Mouse (Mus musculus) liver, embryonic 12.5 days (tissue): Measurements from ENCODE around the gene Adgrg3. TPM values are rescaled to one million over a fixed set of nuclear protein-coding genes. Genes with fewer than 3 reads are reported as not detected.
A peak's percentile ranks its signal among the peaks of the same experiment; 100 is the strongest.

Experiments
- ATAC-seq: fragments of 200-750 bp; cut with Nextera tagmentation; 2 replicates; pipeline ENCODE4 v1.8.0; 2017; ENCODE audit warnings: moderate number of reproducible peaks, mild to moderate bottlenecking, moderate library complexity
- H3K27ac ChIP-seq: fragments of 300-500 bp; sonication (generic); 2 replicates; pipeline ENCODE4 v1.5.1; 2016; ENCODE audit warnings: mild to moderate bottlenecking
- H3K27me3 ChIP-seq: fragments of 300-500 bp; sonication (generic); replicated peaks from 2 replicates; pipeline ENCODE4 v1.6.1; 2016; ENCODE audit warnings: mild to moderate bottlenecking, moderate library complexity
- H3K36me3 ChIP-seq: fragments of 300-500 bp; sonication (generic); 2 replicates; pipeline ENCODE4 v1.6.1; 2016; ENCODE audit warnings: mild to moderate bottlenecking, moderate library complexity
- H3K4me1 ChIP-seq: fragments of 300-500 bp; sonication (generic); 2 replicates; pipeline ENCODE4 v1.6.1; 2016
- H3K4me2 ChIP-seq: fragments of 300-500 bp; sonication (generic); 2 replicates; pipeline ENCODE4 v1.6.1; 2016; ENCODE audit warnings: mild to moderate bottlenecking, moderate library complexity
- H3K4me3 ChIP-seq: fragments of 300-500 bp; sonication (generic); 2 replicates; pipeline ENCODE4 v1.5.1; 2016; ENCODE audit warnings: mild to moderate bottlenecking, moderate library complexity
- H3K9ac ChIP-seq: fragments of 300-500 bp; sonication (generic); 2 replicates; pipeline ENCODE4 v1.6.1; 2016; ENCODE audit warnings: mild to moderate bottlenecking, moderate library complexity
- H3K9me3 ChIP-seq: fragments of 300-500 bp; sonication (generic); replicated peaks from 2 replicates; pipeline ENCODE4 v1.6.1; 2016; ENCODE audit warnings: mild to moderate bottlenecking, moderate library complexity
- WGBS: fragments of 180-500 bp; shearing (Covaris S2); methylation state at CpG from one replicate; pipeline ENCODE4 v1.1.7; 2016; ENCODE audit not compliant: insufficient replicate concordance; 5-methylcytosine and 5-hydroxymethylcytosine counted together
- polyA plus RNA-seq: library from polyadenylated mRNA; unstranded; fragments of >200 nt; fragmentation: Nextera tagmentation; extraction: Ambion mirVana; gene quantifications from 2 replicates; pipeline ENCODE4 v1.2.1, GENCODE M21; 2016

The Adgrg3 gene
- polyA plus RNA-seq, 1 experiment from 2014 or later, result 8.7 TPM

GRCm38 (mm10) chr8:95085432-95086141, 68.1 kb downstream of the Adgrg3 start:
- Histone ChIP-seq H3K27me3 (no peaks in the 10 kb centered on the region), H3K36me3 (peaks cover 73% of the 10 kb centered on the region), H3K9me3 (no peaks in the 10 kb centered on the region), H3K27ac (peak overlapping the region; percentile 81), H3K4me2 (peak overlapping the region; percentile 49), H3K4me3 (no peak overlapping the region), H3K9ac (peak overlapping the region; percentile 51), H3K4me1 (peaks cover 58% of the 10 kb centered on the region)
- peak; percentile 16 for ATAC-seq
- WGBS, result 58% methylated on average over 7 of the region's 7 CpGs

- H3K4me1 ChIP-seq, result peaks cover 9% of the 10 kb centered on the region
- WGBS, result 78% methylated on average over 4 of the region's 4 CpGs
- no peak overlapping the region for H3K4me2 ChIP-seq
- H3K36me3 ChIP-seq, result peaks cover 93% of the 10 kb centered on the region
- H3K9me3 ChIP-seq, result no peaks in the 10 kb centered on the region
- no peak overlapping the region for H3K4me3 ChIP-seq
- ATAC-seq, result no peak
- no peak overlapping the region for H3K27ac ChIP-seq
- no peak overlapping the region for H3K9ac ChIP-seq
- no peaks in the 10 kb centered on the region for H3K27me3 ChIP-seq
Measured at GRCm38 (mm10) chr8:95093574-95093973, 76.1 kb downstream of the Adgrg3 start.

Other genes starting within 250 kb of the Adgrg3 start
- 0.45 and 0.49 TPM in 2 replicates for gene Cx3cl1, start 245.7 kb upstream of the Adgrg3 start, polyA plus RNA-seq
- 0.36 TPM in 1 of 2 replicates, not detected in the other for gene Ccl17, start 207.2 kb upstream of the Adgrg3 start, polyA plus RNA-seq
- 55.1 and 57.2 TPM in 2 replicates for gene Coq9, start 179.4 kb upstream of the Adgrg3 start, polyA plus RNA-seq
- gene Ciapin1, start 179.3 kb upstream of the Adgrg3 start, polyA plus RNA-seq, result 80.9 and 83.4 TPM in 2 replicates
- 107 and 112 TPM in 2 replicates for gene Polr2c, start 160.2 kb upstream of the Adgrg3 start, polyA plus RNA-seq
- 13.8 and 14.6 TPM in 2 replicates for gene Dok4, start 141.4 kb upstream of the Adgrg3 start, polyA plus RNA-seq
- 9.1 and 10.0 TPM in 2 replicates for gene Ccdc102a, start 99.6 kb upstream of the Adgrg3 start, polyA plus RNA-seq
- 0.90 and 0.91 TPM in 2 replicates for gene Adgrg5, start 94.0 kb upstream of the Adgrg3 start, polyA plus RNA-seq
- gene Adgrg1, start 42.9 kb upstream of the Adgrg3 start, polyA plus RNA-seq, result 78.5 and 80.9 TPM in 2 replicates
- 0.14 and 0.37 TPM in 2 replicates for gene Drc7, start 37.4 kb downstream of the Adgrg3 start, polyA plus RNA-seq
- gene Katnb1, start 63.5 kb downstream of the Adgrg3 start, polyA plus RNA-seq, result 17.8 and 18.5 TPM in 2 replicates
- 6.2 and 8.8 TPM in 2 replicates for gene Kifc3, start 185.1 kb downstream of the Adgrg3 start, polyA plus RNA-seq